In genomic region chr5:146347081-146347480, GRCm38 (mm10) we compare ENCODE assay signal across 17 mouse cellular contexts. TPM values are rescaled to one million over a fixed set of nuclear protein-coding genes. Genes with fewer than 3 reads are reported as not detected.
"Had no signal": no experiment of that assay in that cellular context is flagged by ENCODE, and none has a peak within 500 bp of the region (broad histone marks: within the 10 kb centered on the region; RNA-seq: fewer than 3 reads in every experiment).

No protein-coding gene starts in this region.

- H3K9me3 ChIP-seq: midbrain, embryonic 13.5 days; midbrain, embryonic 15.5 days; neural tube, embryonic 12.5 days; stomach, embryonic 15.5 days had no signal

- H3K36me3 ChIP-seq: midbrain, embryonic 13.5 days; midbrain, embryonic 15.5 days; neural tube, embryonic 12.5 days; stomach, embryonic 15.5 days had no signal

- H3K27ac ChIP-seq: macrophage; midbrain, embryonic 13.5 days; midbrain, embryonic 15.5 days; neural tube, embryonic 12.5 days; stomach, embryonic 15.5 days; stomach, postnatal 0 days had no signal

- H3K9ac ChIP-seq: lung, embryonic 14.5 days; midbrain, embryonic 13.5 days; midbrain, embryonic 15.5 days; neural tube, embryonic 12.5 days; stomach, embryonic 15.5 days had no signal

- DNase-seq: lung, embryonic 14.5 days; lung, postnatal 10 days; lung, postnatal 36 days; right cerebral cortex, postnatal 14 days; thymus, adult 2 months; thymus, postnatal 25 days; thymus, postnatal 4 days had no signal

- H3K27me3 ChIP-seq: megakaryocyte, embryonic 14.5 days; midbrain, embryonic 13.5 days; midbrain, embryonic 15.5 days; neural tube, embryonic 12.5 days; stomach, embryonic 15.5 days had no signal

- H3K4me1 ChIP-seq: megakaryocyte, embryonic 14.5 days; midbrain, embryonic 13.5 days; midbrain, embryonic 15.5 days; neural tube, embryonic 12.5 days; stomach, embryonic 15.5 days had no signal

- H3K4me3 ChIP-seq: megakaryocyte, embryonic 14.5 days; midbrain, embryonic 13.5 days; midbrain, embryonic 15.5 days; neural tube, embryonic 12.5 days; stomach, embryonic 15.5 days had no signal

RNA-seq across cellular contexts. Expression of gene Wasf3, which starts 37.7 kb away (rescaled TPM):
- total RNA-seq: megakaryocyte progenitor cell, adult 5-6 weeks; monocyte, adult 5-6 weeks; neutrophil, adult 5-6 weeks had no signal
- polyA plus RNA-seq: macrophage had no signal
